Mouse (Mus musculus): ENCODE measurements at regions not wholly inside any gene's neighbourhood (a gene's known extent, or its start where the extent isn't known, plus 50 kb on each side); places are given as distances from the start of the nearest gene placed in this dataset.

DNA sequence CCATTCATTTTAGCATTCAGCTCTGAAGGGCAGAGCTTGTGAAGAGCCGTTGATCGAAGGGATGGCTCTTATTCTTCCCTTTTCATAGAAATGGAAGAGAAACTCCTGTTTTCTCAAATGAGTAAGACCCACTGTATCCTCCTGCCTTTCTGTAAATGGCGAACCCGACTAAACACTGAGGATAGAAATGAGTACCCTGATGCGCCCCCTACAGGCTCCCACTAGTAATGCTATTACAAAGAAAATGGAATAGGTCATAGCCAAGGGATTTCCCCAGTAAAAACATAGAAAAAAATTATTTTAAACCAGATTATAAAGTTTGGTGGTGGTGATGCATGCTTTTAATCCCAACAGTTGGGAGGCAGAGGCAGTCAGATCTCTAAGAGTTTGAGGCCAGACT is 162.1 kb downstream of the Etnk1 start:
- peak; percentile 31 for TF ChIP-seq CTCF (IDR thresholded peaks at IDR 0.05; ENCODE audit: low read depth)
- no peak for TF ChIP-seq EP300 (IDR thresholded peaks at IDR 0.05; ENCODE audit: low read depth)

All from liver, postnatal 0 days (tissue).